ENCODE assay signal across 13 mouse cellular contexts in genomic region chr15:5695015-5695414, GRCm38 (mm10).
DNase-seq lines count a peak whose midpoint lies in the region; ATAC-seq lines count a peak whose summit lies in the region.
"Had no signal": no experiment of that assay in that cellular context is flagged by ENCODE, and none has a peak within 500 bp of the region (broad histone marks: within the 10 kb centered on the region; RNA-seq: fewer than 3 reads in every experiment).

No protein-coding gene starts in this region.

- peak; percentile 62 for DNase-seq in CD4-positive, CD25-positive, alpha-beta regulatory T cell, adult 2 months (ENCODE audit: low read depth, low spot score)
- no peak for DNase-seq in cerebellum, postnatal 14 days
- no peak for DNase-seq in kidney, postnatal 25 days
- no peak for DNase-seq in spleen, adult 12 weeks (ENCODE audit: low spot score)
- no peak for DNase-seq in right cerebral cortex, postnatal 4 days
- DNase-seq: adrenal gland, postnatal 10 days; cerebellum, adult 11 months; cerebellum, adult 8-10 months; cerebellum, postnatal 25 days; gastrocnemius, postnatal 14 days had no signal

- ATAC-seq in activated CD4-positive, CD25-positive, alpha-beta regulatory T cell, adult 4 months: peak; percentile 89
- ATAC-seq in monocyte, adult 5-6 weeks (replicated peaks; ENCODE audit: insufficient number of reproducible peaks, low FRiP score, low TSS enrichment, poor library complexity, severe bottlenecking): peak; percentile 68
- ATAC-seq: forebrain, embryonic 16.5 days had no signal
